Mouse (Mus musculus) A20 (cell line): ENCODE measurements around the gene Larp1.

Source experiments
- DNase-seq: peaks from one replicate; pipeline ENCODE4 v3.0.0-alpha.2; 2011; ENCODE audit warnings: low read depth, low spot score

The Larp1 gene

GRCm38 (mm10) chr11:58009051-58009515 lies at the start of gene Larp1:
Larp1 (plus strand) TSS chr11:58009064.
- no peak for DNase-seq

- no peak for DNase-seq
Observed at GRCm38 (mm10) chr11:57959924-57960323, 48.9 kb upstream of the Larp1 start.

GRCm38 (mm10) chr11:57962382-57963285 lies 46.2 kb upstream of the Larp1 start:
- DNase-seq: peak; percentile 69

- no peak for DNase-seq
Observed at GRCm38 (mm10) chr11:57963291-57963870, 45.5 kb upstream of the Larp1 start.

GRCm38 (mm10) chr11:57966630-57967029 lies 42.2 kb upstream of the Larp1 start:
- DNase-seq: no peak

- no peak for DNase-seq
Observed at GRCm38 (mm10) chr11:57968301-57968700, 40.6 kb upstream of the Larp1 start.

GRCm38 (mm10) chr11:57970541-57970940 lies 38.3 kb upstream of the Larp1 start:
- DNase-seq: no peak

- no peak for DNase-seq
Observed at GRCm38 (mm10) chr11:57973001-57973912, 35.6 kb upstream of the Larp1 start.

- DNase-seq: no peak
Observed at GRCm38 (mm10) chr11:57973913-57974234, 35.0 kb upstream of the Larp1 start.

GRCm38 (mm10) chr11:57975876-57976275 lies 33.0 kb upstream of the Larp1 start:
- no peak for DNase-seq

- no peak for DNase-seq
Observed at GRCm38 (mm10) chr11:57977681-57978080, 31.2 kb upstream of the Larp1 start.

GRCm38 (mm10) chr11:57979621-57980020 lies 29.2 kb upstream of the Larp1 start:
- DNase-seq: no peak

GRCm38 (mm10) chr11:57981083-57981809 lies 27.6 kb upstream of the Larp1 start:
- DNase-seq: no peak

GRCm38 (mm10) chr11:57983480-57984342 lies 25.2 kb upstream of the Larp1 start:
- no peak for DNase-seq

GRCm38 (mm10) chr11:57984343-57984666 lies 24.6 kb upstream of the Larp1 start:
- no peak for DNase-seq

GRCm38 (mm10) chr11:57985485-57985884 lies 23.4 kb upstream of the Larp1 start:
- DNase-seq: no peak

- DNase-seq: no peak
Observed at GRCm38 (mm10) chr11:57986053-57986452, 22.8 kb upstream of the Larp1 start.

GRCm38 (mm10) chr11:57986456-57986855 lies 22.4 kb upstream of the Larp1 start:
- DNase-seq: no peak

- DNase-seq: peak; percentile 41
Observed at GRCm38 (mm10) chr11:57986861-57987260, 22.0 kb upstream of the Larp1 start.

- no peak for DNase-seq
Observed at GRCm38 (mm10) chr11:57998168-57998567, 10.7 kb upstream of the Larp1 start.
